Mouse (Mus musculus): ENCODE results near the gene AL607142.1.

Gene AL607142.1

GRCm38 (mm10) chr4:120077322-120077721 is 12.5 kb downstream of the AL607142.1 start:
- in situ Hi-C loops (cut with MboI; ENCODE audit: low pct_unique_long_range_greater_than_20kb in 1 of 2, low sequenced_read_pairs in 2 of 2, unreplicated experiment in 1 of 2): no loop called here

GRCm38 (mm10) chr4:120082527-120082926 is 17.7 kb downstream of the AL607142.1 start:
- in situ Hi-C loops (cut with MboI; ENCODE audit: low pct_unique_long_range_greater_than_20kb in 1 of 2, low sequenced_read_pairs in 2 of 2, unreplicated experiment in 1 of 2): no loop called here

- in situ Hi-C loops (cut with MboI; ENCODE audit: low pct_unique_long_range_greater_than_20kb in 1 of 2, low sequenced_read_pairs in 2 of 2, unreplicated experiment in 1 of 2): no loop called here
Observed at GRCm38 (mm10) chr4:120083700-120084099, 18.9 kb downstream of the AL607142.1 start.

GRCm38 (mm10) chr4:120089536-120089935 is 24.7 kb downstream of the AL607142.1 start:
- in situ Hi-C loops (cut with MboI; ENCODE audit: low pct_unique_long_range_greater_than_20kb in 1 of 2, low sequenced_read_pairs in 2 of 2, unreplicated experiment in 1 of 2): no loop called here

GRCm38 (mm10) chr4:120091997-120092783 is 27.4 kb downstream of the AL607142.1 start:
- in situ Hi-C loops (cut with MboI; ENCODE audit: low pct_unique_long_range_greater_than_20kb in 1 of 2, low sequenced_read_pairs in 2 of 2, unreplicated experiment in 1 of 2): no loop called here

- in situ Hi-C loops (cut with MboI; ENCODE audit: low pct_unique_long_range_greater_than_20kb in 1 of 2, low sequenced_read_pairs in 2 of 2, unreplicated experiment in 1 of 2): no loop called here
Observed at GRCm38 (mm10) chr4:120096935-120097334, 32.1 kb downstream of the AL607142.1 start.

GRCm38 (mm10) chr4:120101186-120101585 is 36.4 kb downstream of the AL607142.1 start:
- in situ Hi-C loops (cut with MboI; ENCODE audit: low pct_unique_long_range_greater_than_20kb in 1 of 2, low sequenced_read_pairs in 2 of 2, unreplicated experiment in 1 of 2): loop anchor here in 1 of 2 experiments (25.0 kb wide), 1 partner anchor 189 kb away; no protein-coding TSS in a partner anchor

GRCm38 (mm10) chr4:120104599-120104998 is 39.8 kb downstream of the AL607142.1 start:
- in situ Hi-C loops (cut with MboI; ENCODE audit: low pct_unique_long_range_greater_than_20kb in 1 of 2, low sequenced_read_pairs in 2 of 2, unreplicated experiment in 1 of 2): loop anchor here in 1 of 2 experiments (25.0 kb wide), 1 partner anchor 192 kb away; no protein-coding TSS in a partner anchor

- in situ Hi-C loops (cut with MboI; ENCODE audit: low pct_unique_long_range_greater_than_20kb in 1 of 2, low sequenced_read_pairs in 2 of 2, unreplicated experiment in 1 of 2): loop anchor here in 1 of 2 experiments (25.0 kb wide), 1 partner anchor 194 kb away; no protein-coding TSS in a partner anchor
Observed at GRCm38 (mm10) chr4:120106362-120106761, 41.6 kb downstream of the AL607142.1 start.

- in situ Hi-C loops (cut with MboI; ENCODE audit: low pct_unique_long_range_greater_than_20kb in 1 of 2, low sequenced_read_pairs in 2 of 2, unreplicated experiment in 1 of 2): loop anchor here in 1 of 2 experiments (25.0 kb wide), 1 partner anchor 195 kb away; no protein-coding TSS in a partner anchor
Observed at GRCm38 (mm10) chr4:120107787-120108186, 43.0 kb downstream of the AL607142.1 start.

- in situ Hi-C loops (cut with MboI; ENCODE audit: low pct_unique_long_range_greater_than_20kb in 1 of 2, low sequenced_read_pairs in 2 of 2, unreplicated experiment in 1 of 2): loop anchor here in 1 of 2 experiments (25.0 kb wide), 1 partner anchor 203 kb away; no protein-coding TSS in a partner anchor
Observed at GRCm38 (mm10) chr4:120115516-120115915, 50.7 kb downstream of the AL607142.1 start.

- in situ Hi-C loops (cut with MboI; ENCODE audit: low pct_unique_long_range_greater_than_20kb in 1 of 2, low sequenced_read_pairs in 2 of 2, unreplicated experiment in 1 of 2): loop anchor here in 1 of 2 experiments (25.0 kb wide), 1 partner anchor 204 kb away; no protein-coding TSS in a partner anchor
Observed at GRCm38 (mm10) chr4:120116312-120116711, 51.5 kb downstream of the AL607142.1 start.

GRCm38 (mm10) chr4:120120276-120120675 is 55.5 kb downstream of the AL607142.1 start:
- in situ Hi-C loops (cut with MboI; ENCODE audit: low pct_unique_long_range_greater_than_20kb in 1 of 2, low sequenced_read_pairs in 2 of 2, unreplicated experiment in 1 of 2): loop anchor here (10.0 to 25.0 kb wide), 2 partner anchors 205 to 208 kb away; no protein-coding TSS in a partner anchor

- in situ Hi-C loops (cut with MboI; ENCODE audit: low pct_unique_long_range_greater_than_20kb in 1 of 2, low sequenced_read_pairs in 2 of 2, unreplicated experiment in 1 of 2): loop anchor here (10.0 to 25.0 kb wide), 2 partner anchors 210 to 212 kb away; no protein-coding TSS in a partner anchor
Observed at GRCm38 (mm10) chr4:120124656-120125055, 59.9 kb downstream of the AL607142.1 start.

GRCm38 (mm10) chr4:120126047-120126446 is 61.3 kb downstream of the AL607142.1 start:
- in situ Hi-C loops (cut with MboI; ENCODE audit: low pct_unique_long_range_greater_than_20kb in 1 of 2, low sequenced_read_pairs in 2 of 2, unreplicated experiment in 1 of 2): loop anchor here in 1 of 2 experiments (10.0 kb wide), 1 partner anchor 211 kb away; no protein-coding TSS in a partner anchor

GRCm38 (mm10) chr4:120127333-120127732 is 62.5 kb downstream of the AL607142.1 start:
- in situ Hi-C loops (cut with MboI; ENCODE audit: low pct_unique_long_range_greater_than_20kb in 1 of 2, low sequenced_read_pairs in 2 of 2, unreplicated experiment in 1 of 2): loop anchor here in 1 of 2 experiments (10.0 kb wide), 1 partner anchor 213 kb away; no protein-coding TSS in a partner anchor

GRCm38 (mm10) chr4:120128033-120128432 is 63.2 kb downstream of the AL607142.1 start:
- in situ Hi-C loops (cut with MboI; ENCODE audit: low pct_unique_long_range_greater_than_20kb in 1 of 2, low sequenced_read_pairs in 2 of 2, unreplicated experiment in 1 of 2): loop anchor here in 1 of 2 experiments (10.0 kb wide), 1 partner anchor 213 kb away; no protein-coding TSS in a partner anchor

- in situ Hi-C loops (cut with MboI; ENCODE audit: low pct_unique_long_range_greater_than_20kb in 1 of 2, low sequenced_read_pairs in 2 of 2, unreplicated experiment in 1 of 2): loop anchor here in 1 of 2 experiments (10.0 kb wide), 1 partner anchor 215 kb away; no protein-coding TSS in a partner anchor
Observed at GRCm38 (mm10) chr4:120129233-120129885, 64.6 kb downstream of the AL607142.1 start.

GRCm38 (mm10) chr4:120130926-120131325 is 66.1 kb downstream of the AL607142.1 start:
- in situ Hi-C loops (cut with MboI; ENCODE audit: low pct_unique_long_range_greater_than_20kb in 1 of 2, low sequenced_read_pairs in 2 of 2, unreplicated experiment in 1 of 2): no loop called here
